Mouse (Mus musculus) cerebellum, postnatal 36 days (tissue): ENCODE results near the gene Clmp.
"Not testable (repeated sequence)": the region's sequence is repeated elsewhere in the genome, so short reads cannot be mapped to it uniquely, and the experiment has no call there.

Source experiments
- DNase-seq, 2 experiments: peaks; one replicate each; pipeline ENCODE4 v3.0.0; 2021 to 2022; ENCODE audit warnings: mixed read lengths in 2 of 2

The Clmp gene

GRCm38 (mm10) chr9:40802533-40802875 is 116.7 kb downstream of the Clmp start:
- DNase-seq = not testable (repeated sequence)

- not testable (repeated sequence) for DNase-seq
Observed at GRCm38 (mm10) chr9:40804576-40804975, 118.8 kb downstream of the Clmp start.

- DNase-seq = peak; percentile 79 to 84
Observed at GRCm38 (mm10) chr9:40805263-40805662, 119.5 kb downstream of the Clmp start.

- DNase-seq = peak in 1 of 2 experiments; percentile 38
Observed at GRCm38 (mm10) chr9:40806440-40807288, 120.9 kb downstream of the Clmp start.

- no peak for DNase-seq
Observed at GRCm38 (mm10) chr9:40807289-40807920, 121.6 kb downstream of the Clmp start.

- no peak for DNase-seq
Observed at GRCm38 (mm10) chr9:40808061-40808906, 122.5 kb downstream of the Clmp start.

- DNase-seq = no peak
Observed at GRCm38 (mm10) chr9:40808907-40809280, 123.1 kb downstream of the Clmp start.

- DNase-seq = peak; percentile 40 to 46
Observed at GRCm38 (mm10) chr9:40811860-40812259, 126.1 kb downstream of the Clmp start.

- DNase-seq = no peak
Observed at GRCm38 (mm10) chr9:40814060-40814459, 128.3 kb downstream of the Clmp start.

- no peak for DNase-seq
Observed at GRCm38 (mm10) chr9:40817325-40818028, 131.7 kb downstream of the Clmp start.

- DNase-seq = no peak
Observed at GRCm38 (mm10) chr9:40825601-40826000, 139.8 kb downstream of the Clmp start.

- DNase-seq = no peak
Observed at GRCm38 (mm10) chr9:40827366-40827765, 141.6 kb downstream of the Clmp start.

GRCm38 (mm10) chr9:40834569-40834968 is 148.8 kb downstream of the Clmp start:
- peak; percentile 86 to 88 for DNase-seq
